Mouse (Mus musculus): ENCODE measurements around the gene Lpcat2b. TPM values are rescaled to one million over a fixed set of nuclear protein-coding genes. Genes with fewer than 3 reads are reported as not detected.

The Lpcat2b gene
- polyA plus RNA-seq, 1 experiment from 2014 or later, result not detected

- Histone ChIP-seq H3K4me3 (no peak overlapping the region), H3K36me3 (replicated peaks) (no peaks in the 10 kb centered on the region), H3K4me1 (peaks cover 12% of the 10 kb centered on the region), H3K27me3 (ENCODE audit: poor library complexity, severe bottlenecking) (no peaks in the 10 kb centered on the region), H3K9me3 (no peaks in the 10 kb centered on the region), H3K27ac (no peak overlapping the region)
- WGBS, result 92% methylated on average over 4 of the region's 4 CpGs
- DNase-seq (ENCODE audit: extremely low spot score, low spot score), result no peak
These were observed 31.1 kb downstream of the Lpcat2b start for GRCm38 (mm10) chr5:107462147-107463076.

- H3K27me3 ChIP-seq (ENCODE audit: poor library complexity, severe bottlenecking), result no peaks in the 10 kb centered on the region
- H3K36me3 ChIP-seq (replicated peaks), result no peaks in the 10 kb centered on the region
- 33% methylated on average over 5 of the region's 5 CpGs for WGBS
- H3K9me3 ChIP-seq, result no peaks in the 10 kb centered on the region
- H3K4me3 ChIP-seq, result no peak overlapping the region
- no peak for DNase-seq (ENCODE audit: extremely low spot score, low spot score)
- no peak overlapping the region for H3K27ac ChIP-seq
- peaks cover 12% of the 10 kb centered on the region for H3K4me1 ChIP-seq
These were observed 35.2 kb downstream of the Lpcat2b start for GRCm38 (mm10) chr5:107466501-107466900.

- Histone ChIP-seq H3K27me3 (ENCODE audit: poor library complexity, severe bottlenecking) (no peaks in the 10 kb centered on the region), H3K27ac (no peak overlapping the region), H3K9me3 (no peaks in the 10 kb centered on the region), H3K4me1 (peaks cover 12% of the 10 kb centered on the region), H3K36me3 (replicated peaks) (no peaks in the 10 kb centered on the region), H3K4me3 (no peak overlapping the region)
- WGBS, result 68% methylated on average over 4 of the region's 4 CpGs
- DNase-seq (ENCODE audit: extremely low spot score, low spot score), result no peak
These were observed 35.7 kb downstream of the Lpcat2b start for GRCm38 (mm10) chr5:107467098-107467497.

- no peaks in the 10 kb centered on the region for H3K9me3 ChIP-seq
- DNase-seq (ENCODE audit: extremely low spot score, low spot score), result no peak
- peaks cover 12% of the 10 kb centered on the region for H3K4me1 ChIP-seq
- WGBS, result 86% methylated on average over 10 of the region's 10 CpGs
- no peak overlapping the region for H3K4me3 ChIP-seq
- no peak overlapping the region for H3K27ac ChIP-seq
- peaks cover 7% of the 10 kb centered on the region; the same call in 1 of the 2 replicates for H3K36me3 ChIP-seq (replicated peaks)
- H3K27me3 ChIP-seq (ENCODE audit: poor library complexity, severe bottlenecking), result no peaks in the 10 kb centered on the region
These were observed 39.4 kb downstream of the Lpcat2b start for GRCm38 (mm10) chr5:107470600-107471329.

GRCm38 (mm10) chr5:107480194-107480593 lies 48.8 kb downstream of the Lpcat2b start:
- WGBS, result 97% methylated on average over 2 of the region's 2 CpGs
- no peaks in the 10 kb centered on the region for H3K9me3 ChIP-seq

More at GRCm38 (mm10) chr5:107480194-107480593, 48.8 kb downstream of the Lpcat2b start:
- H3K27ac ChIP-seq, result no peak overlapping the region
- no peak overlapping the region for H3K4me3 ChIP-seq
- no peaks in the 10 kb centered on the region for H3K4me1 ChIP-seq
- H3K36me3 ChIP-seq (replicated peaks), result 0 out of 2 replicates have a peak, but pooled peaks cover 3% of the 10 kb centered on the region
- no peaks in the 10 kb centered on the region for H3K27me3 ChIP-seq (ENCODE audit: poor library complexity, severe bottlenecking)
- no peak for DNase-seq (ENCODE audit: extremely low spot score, low spot score)

Other genes starting within 250 kb of the Lpcat2b start
- 5.7 and 5.8 TPM in 2 replicates for gene Tgfbr3, start 141.9 kb upstream of the Lpcat2b start, polyA plus RNA-seq (2016; fragmentation: Nextera tagmentation; extraction: Ambion mirVana)
- gene Brdt, start 100.4 kb upstream of the Lpcat2b start, polyA plus RNA-seq (2016; fragmentation: Nextera tagmentation; extraction: Ambion mirVana), result 0.77 TPM in 2 replicates
- 0.68 and 0.75 TPM in 2 replicates for gene Ephx4, start 28.8 kb upstream of the Lpcat2b start, polyA plus RNA-seq (2016; fragmentation: Nextera tagmentation; extraction: Ambion mirVana)
- 4.0 and 4.2 TPM in 2 replicates for gene Btbd8, start 6.4 kb downstream of the Lpcat2b start, polyA plus RNA-seq (2016; fragmentation: Nextera tagmentation; extraction: Ambion mirVana)
- 0.31 and 0.41 TPM in 2 replicates for gene Gm42669, start 76.1 kb downstream of the Lpcat2b start, polyA plus RNA-seq (2016; fragmentation: Nextera tagmentation; extraction: Ambion mirVana)
- gene 1700028K03Rik, start 103.2 kb downstream of the Lpcat2b start, polyA plus RNA-seq (2016; fragmentation: Nextera tagmentation; extraction: Ambion mirVana), result 0.07 and 0.16 TPM in 2 replicates
- 19.0 and 19.1 TPM in 2 replicates for gene Rpap2, start 165.8 kb downstream of the Lpcat2b start, polyA plus RNA-seq (2016; fragmentation: Nextera tagmentation; extraction: Ambion mirVana)
- gene Glmn, start 166.3 kb downstream of the Lpcat2b start, polyA plus RNA-seq (2016; fragmentation: Nextera tagmentation; extraction: Ambion mirVana), result 33.3 and 35.7 TPM in 2 replicates